Mouse (Mus musculus): ENCODE measurements around the gene Fkbpl. TPM values are rescaled to one million over a fixed set of nuclear protein-coding genes. Genes with fewer than 3 reads are reported as not detected.
A peak's percentile ranks its signal among the peaks of the same experiment; 100 is the strongest.

Fkbpl gene
- polyA plus RNA-seq, 1 experiment from 2014 or later: 5.6 TPM

- 68% methylated on average over 3 of the region's 3 CpGs for WGBS (ENCODE audit: insufficient replicate concordance)
- ATAC-seq: no peak
- Histone ChIP-seq H3K4me3 (ENCODE audit: low read depth, low read length) (no peak overlapping the region), H3K4me2 (ENCODE audit: low read depth, low read length) (no peak overlapping the region), H3K9ac (replicated peaks) (no peak overlapping the region), H3K27ac (ENCODE audit: low read depth) (no peak overlapping the region), H3K36me3 (replicated peaks; ENCODE audit: insufficient read depth, low read length) (peaks cover 3% of the 10 kb centered on the region), H3K4me1 (ENCODE audit: insufficient read depth) (peaks cover 6% of the 10 kb centered on the region), H3K27me3 (ENCODE audit: insufficient read depth, low read length) (peaks cover 30% of the 10 kb centered on the region), H3K9me3 (ENCODE audit: low read length) (no peaks in the 10 kb centered on the region)
- no peak for DNase-seq
- no peak for TF ChIP-seq CTCF (IDR thresholded peaks at IDR 0.05; ENCODE audit: low read depth)
- no peak for TF ChIP-seq EP300 (IDR thresholded peaks at IDR 0.05; ENCODE audit: low read depth)
Measured at GRCm38 (mm10) chr17:34658591-34658990, 14.0 kb downstream of the Fkbpl start.

GRCm38 (mm10) chr17:34659181-34659896 lies 14.8 kb downstream of the Fkbpl start:
- peaks cover 32% of the 10 kb centered on the region for H3K27me3 ChIP-seq (ENCODE audit: insufficient read depth, low read length)
- 43% methylated on average over 12 of the region's 12 CpGs for WGBS (ENCODE audit: insufficient replicate concordance)
- no peak overlapping the region for H3K4me3 ChIP-seq (ENCODE audit: low read depth, low read length)
- H3K4me1 ChIP-seq (ENCODE audit: insufficient read depth): peaks cover 6% of the 10 kb centered on the region
- peaks cover 2% of the 10 kb centered on the region; the same call in 1 of the 2 replicates for H3K36me3 ChIP-seq (replicated peaks; ENCODE audit: insufficient read depth, low read length)
- H3K27ac ChIP-seq (ENCODE audit: low read depth): no peak overlapping the region
- ATAC-seq (no peak), DNase-seq (no peak)
- no peaks in the 10 kb centered on the region for H3K9me3 ChIP-seq (ENCODE audit: low read length)
- no peak for TF ChIP-seq CTCF (IDR thresholded peaks at IDR 0.05; ENCODE audit: low read depth)
- no peak for TF ChIP-seq EP300 (IDR thresholded peaks at IDR 0.05; ENCODE audit: low read depth)
- no peak overlapping the region for H3K9ac ChIP-seq (replicated peaks)
- no peak overlapping the region for H3K4me2 ChIP-seq (ENCODE audit: low read depth, low read length)

DNA sequence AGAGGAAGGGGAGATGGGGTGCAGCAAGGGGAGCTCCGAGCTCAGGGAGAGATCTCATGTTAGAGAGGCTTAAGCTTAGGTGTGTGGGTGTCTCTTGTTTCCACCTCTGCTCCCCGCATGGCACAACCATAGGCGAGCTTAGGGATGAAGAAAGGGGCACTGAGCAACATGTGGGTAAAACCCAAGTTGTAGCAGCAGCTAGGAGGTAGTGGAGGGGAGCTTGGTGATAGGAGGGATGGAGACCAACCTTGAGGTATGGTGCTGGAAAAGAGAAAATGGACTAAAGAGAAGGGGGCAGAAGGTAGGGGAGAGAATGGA lies 15.3 kb downstream of the Fkbpl start:
- no peak overlapping the region for H3K9ac ChIP-seq (replicated peaks)
- no peak overlapping the region for H3K4me3 ChIP-seq (ENCODE audit: low read depth, low read length)
- no peaks in the 10 kb centered on the region for H3K9me3 ChIP-seq (ENCODE audit: low read length)
- no peak for DNase-seq
- peaks cover 32% of the 10 kb centered on the region for H3K27me3 ChIP-seq (ENCODE audit: insufficient read depth, low read length)
- H3K4me2 ChIP-seq (ENCODE audit: low read depth, low read length): no peak overlapping the region
- 62% methylated on average over 3 of the region's 3 CpGs for WGBS (ENCODE audit: insufficient replicate concordance)
- no peak for ATAC-seq
- no peak overlapping the region for H3K27ac ChIP-seq (ENCODE audit: low read depth)
- H3K36me3 ChIP-seq (replicated peaks; ENCODE audit: insufficient read depth, low read length): no peaks in the 10 kb centered on the region
- peaks cover 6% of the 10 kb centered on the region for H3K4me1 ChIP-seq (ENCODE audit: insufficient read depth)
- no peak for TF ChIP-seq EP300 (IDR thresholded peaks at IDR 0.05; ENCODE audit: low read depth)
- TF ChIP-seq CTCF (IDR thresholded peaks at IDR 0.05; ENCODE audit: low read depth): no peak

- Histone ChIP-seq H3K36me3 (replicated peaks; ENCODE audit: insufficient read depth, low read length) (no peaks in the 10 kb centered on the region), H3K9ac (replicated peaks) (no peak overlapping the region), H3K4me3 (ENCODE audit: low read depth, low read length) (no peak overlapping the region), H3K4me1 (ENCODE audit: insufficient read depth) (peaks cover 3% of the 10 kb centered on the region), H3K27ac (ENCODE audit: low read depth) (0 out of 2 replicates have a peak overlapping the region, but pooled peaks have one; percentile 16), H3K27me3 (ENCODE audit: insufficient read depth, low read length) (peaks cover 32% of the 10 kb centered on the region), H3K4me2 (ENCODE audit: low read depth, low read length) (no peak overlapping the region), H3K9me3 (ENCODE audit: low read length) (no peaks in the 10 kb centered on the region)
- TF ChIP-seq CTCF (IDR thresholded peaks at IDR 0.05; ENCODE audit: low read depth): no peak
- DNase-seq (no peak), ATAC-seq (no peak)
- WGBS (ENCODE audit: insufficient replicate concordance): 39% methylated on average over 11 of the region's 11 CpGs
Measured at GRCm38 (mm10) chr17:34660259-34660820, 15.8 kb downstream of the Fkbpl start.

GRCm38 (mm10) chr17:34661121-34661591 lies 16.6 kb downstream of the Fkbpl start:
- Histone ChIP-seq H3K27me3 (ENCODE audit: insufficient read depth, low read length) (peaks cover 32% of the 10 kb centered on the region), H3K4me2 (ENCODE audit: low read depth, low read length) (peak overlapping the region; percentile 11; the same call in 1 of the 2 replicates), H3K27ac (ENCODE audit: low read depth) (0 out of 2 replicates have a peak overlapping the region, but pooled peaks have one; percentile 12), H3K4me3 (ENCODE audit: low read depth, low read length) (no peak overlapping the region), H3K36me3 (replicated peaks; ENCODE audit: insufficient read depth, low read length) (no peaks in the 10 kb centered on the region), H3K9ac (replicated peaks) (no peak overlapping the region; the same call in 1 of the 2 replicates), H3K4me1 (ENCODE audit: insufficient read depth) (peaks cover under 1% of the 10 kb centered on the region; the same call in 1 of the 2 replicates), H3K9me3 (ENCODE audit: low read length) (no peaks in the 10 kb centered on the region)
- TF ChIP-seq CTCF (IDR thresholded peaks at IDR 0.05; ENCODE audit: low read depth) (no peak), EP300 (IDR thresholded peaks at IDR 0.05; ENCODE audit: low read depth) (0 out of 2 replicates have a peak, but pooled peaks have one; percentile 9)
- 6% methylated on average over 18 of the region's 19 CpGs for WGBS (ENCODE audit: insufficient replicate concordance)
- no peak for DNase-seq
- ATAC-seq: peak; percentile 63

DNA sequence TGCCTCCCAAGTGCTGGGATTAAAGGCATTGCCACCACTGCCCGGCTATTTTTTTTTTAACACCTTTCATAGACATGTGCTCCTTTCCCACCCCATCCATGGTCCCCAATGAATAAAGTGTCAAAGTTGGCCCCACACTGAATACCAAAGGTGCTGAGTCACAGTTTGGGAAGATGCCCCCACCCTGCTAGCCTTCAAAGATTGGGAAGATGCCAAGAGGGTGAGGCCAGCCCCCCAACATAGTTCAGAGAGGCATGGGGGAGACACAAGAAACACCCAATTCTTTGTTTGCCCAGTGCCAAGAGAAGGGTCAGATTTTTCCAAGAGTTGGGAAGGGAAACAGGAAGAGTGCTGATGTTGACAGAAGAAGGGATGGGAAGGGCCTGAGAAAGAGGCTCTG lies 17.9 kb downstream of the Fkbpl start:
- Histone ChIP-seq H3K4me1 (ENCODE audit: insufficient read depth) (no peaks in the 10 kb centered on the region), H3K9me3 (ENCODE audit: low read length) (no peaks in the 10 kb centered on the region), H3K4me2 (ENCODE audit: low read depth, low read length) (no peak overlapping the region), H3K36me3 (replicated peaks; ENCODE audit: insufficient read depth, low read length) (no peaks in the 10 kb centered on the region), H3K27ac (ENCODE audit: low read depth) (no peak overlapping the region), H3K9ac (replicated peaks) (no peak overlapping the region), H3K27me3 (ENCODE audit: insufficient read depth, low read length) (peaks cover 30% of the 10 kb centered on the region), H3K4me3 (ENCODE audit: low read depth, low read length) (no peak overlapping the region)
- TF ChIP-seq CTCF (IDR thresholded peaks at IDR 0.05; ENCODE audit: low read depth) (no peak), EP300 (IDR thresholded peaks at IDR 0.05; ENCODE audit: low read depth) (no peak)
- DNase-seq (no peak), ATAC-seq (no peak)
- 70% methylated on average over 1 of the region's 1 CpGs for WGBS (ENCODE audit: insufficient replicate concordance)

Measured in liver, postnatal 0 days (tissue).